Mouse (Mus musculus): ENCODE measurements around the gene Grasp.

Grasp gene

DNA sequence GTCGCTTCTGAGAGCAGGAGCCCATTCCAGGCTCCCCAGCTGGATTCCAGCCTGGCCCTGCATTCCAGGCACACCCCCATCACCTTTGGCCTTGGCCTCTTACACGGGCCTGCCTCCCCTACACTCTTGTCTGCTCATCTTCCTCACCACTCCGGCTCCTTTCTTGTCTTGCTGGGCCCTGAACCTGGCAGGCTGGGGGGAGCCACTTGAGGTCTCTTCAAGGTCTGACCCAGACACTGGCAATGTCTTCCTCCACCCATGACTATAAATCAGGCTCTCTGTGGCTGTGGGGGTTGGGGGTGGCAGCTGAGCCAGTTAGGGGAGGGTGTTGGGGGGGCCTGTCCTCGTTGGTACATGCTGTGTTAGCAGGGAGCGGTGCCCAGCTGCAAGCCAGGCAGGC is 54.6 kb downstream of the Grasp start:
- no peak for DNase-seq

DNA sequence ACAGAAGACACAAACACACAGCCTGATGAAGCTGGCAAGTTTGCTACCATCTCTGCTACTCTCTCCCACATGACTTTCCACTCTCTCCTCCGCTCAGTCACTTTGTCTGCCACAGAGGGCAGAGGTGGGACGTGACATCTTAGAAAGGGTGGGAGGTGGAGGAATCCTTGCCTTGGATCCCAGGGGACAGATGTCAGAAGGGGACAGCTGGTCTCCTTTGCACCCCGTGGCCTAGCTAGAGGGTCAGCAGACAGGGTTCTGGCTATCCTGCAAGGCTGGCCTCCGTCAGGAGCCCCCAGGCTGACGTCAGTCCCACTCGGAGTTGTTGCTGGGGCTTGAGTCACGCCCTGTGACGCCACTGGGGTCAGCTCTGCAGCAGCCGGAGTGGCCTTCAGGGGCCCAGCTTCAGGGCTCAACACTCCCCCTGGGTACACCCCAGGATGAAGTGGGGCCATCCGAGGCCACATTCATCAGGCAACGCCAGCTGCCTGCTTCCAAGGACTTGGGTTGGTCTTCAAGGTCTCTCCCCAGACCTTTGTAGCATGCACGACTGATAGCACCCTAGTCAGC is 55.5 kb downstream of the Grasp start:
- DNase-seq = no peak

All from cerebellum, postnatal 36 days (tissue).